Mouse (Mus musculus): Measurements from ENCODE around the gene Atl2.

Atl2 gene

GRCm38 (mm10) chr17:79895911-79896423 lies at the start of gene Atl2:
TSS of gene Atl2 (minus strand) at chr17:79896123.
- DNase-seq (ENCODE audit: low read depth, low spot score) = peak; percentile 92

GRCm38 (mm10) chr17:79944851-79945250 lies 48.9 kb upstream of the Atl2 start:
- no peak for DNase-seq (ENCODE audit: low read depth, low spot score)

DNA sequence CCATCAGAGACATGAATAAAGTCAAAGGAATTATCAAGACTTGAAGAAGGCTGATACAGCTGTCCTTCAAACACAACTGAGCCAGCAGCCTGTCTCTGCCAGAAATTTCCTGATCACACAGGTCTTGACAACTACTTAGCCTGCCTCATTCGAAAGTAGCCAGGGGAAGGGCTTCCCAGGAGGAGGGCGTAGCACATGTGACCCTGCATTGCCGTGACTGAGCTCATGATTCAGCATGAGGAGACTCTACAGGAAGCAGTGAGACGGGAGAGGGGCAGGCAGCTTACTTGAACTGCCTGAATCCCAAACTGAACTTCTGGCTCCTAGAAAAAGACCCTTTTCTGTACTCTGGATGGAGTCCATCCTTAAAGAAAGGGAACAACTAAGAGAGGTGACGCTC lies 46.5 kb upstream of the Atl2 start:
- DNase-seq (ENCODE audit: low read depth, low spot score) = no peak

DNA sequence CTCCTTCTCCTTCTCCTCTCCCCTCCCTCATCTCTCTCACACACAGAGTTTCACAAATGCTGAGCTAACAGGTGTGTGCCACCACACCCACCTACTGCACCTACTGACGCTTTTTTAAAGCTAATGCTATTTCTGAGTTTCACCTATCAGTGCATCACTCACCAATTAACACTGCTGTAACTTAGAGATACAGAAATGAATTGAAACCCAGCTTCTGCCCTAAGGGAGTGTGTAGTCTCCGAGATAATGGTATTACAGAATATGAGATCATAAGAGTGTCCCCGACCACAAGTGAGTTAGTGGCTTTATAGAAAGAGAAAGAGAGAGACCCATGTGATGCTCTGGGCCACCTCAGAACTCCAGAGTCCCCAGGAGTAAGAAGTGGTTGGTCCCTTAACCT lies 43.2 kb upstream of the Atl2 start:
- no peak for DNase-seq (ENCODE audit: low read depth, low spot score)

DNA sequence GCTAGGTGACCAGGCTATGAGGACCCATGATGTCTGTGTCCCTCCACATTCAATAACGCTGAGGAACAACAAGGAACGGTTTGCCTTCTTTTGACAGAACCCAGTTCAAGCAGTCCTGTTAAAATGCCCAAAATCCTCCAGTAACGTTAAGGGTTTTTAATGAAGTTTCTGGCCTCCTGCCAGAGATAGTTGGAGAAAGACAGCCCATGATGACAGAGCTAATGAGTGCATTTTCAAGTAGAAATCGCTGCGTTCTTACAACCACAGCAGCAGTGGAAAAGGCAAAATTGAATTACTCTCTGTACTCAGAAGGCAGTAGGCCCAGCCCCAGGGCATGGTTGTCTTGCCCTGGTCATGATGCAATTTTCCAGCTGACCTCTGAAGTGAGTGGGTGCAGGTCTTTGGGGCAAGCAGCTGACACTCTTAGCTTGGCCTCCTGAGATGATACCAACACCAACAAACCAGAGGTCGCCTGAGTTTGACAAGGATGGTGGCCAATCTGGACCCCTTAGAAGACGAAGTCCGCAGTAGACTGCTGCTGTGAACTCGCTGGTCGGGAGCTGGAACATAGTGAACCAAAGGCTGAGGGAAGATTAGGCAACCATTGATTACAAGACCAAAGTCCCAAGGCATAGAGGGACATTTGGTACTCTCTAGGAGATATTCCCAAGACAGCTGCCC lies 42.1 kb upstream of the Atl2 start:
- DNase-seq (ENCODE audit: low read depth, low spot score) = no peak

DNA sequence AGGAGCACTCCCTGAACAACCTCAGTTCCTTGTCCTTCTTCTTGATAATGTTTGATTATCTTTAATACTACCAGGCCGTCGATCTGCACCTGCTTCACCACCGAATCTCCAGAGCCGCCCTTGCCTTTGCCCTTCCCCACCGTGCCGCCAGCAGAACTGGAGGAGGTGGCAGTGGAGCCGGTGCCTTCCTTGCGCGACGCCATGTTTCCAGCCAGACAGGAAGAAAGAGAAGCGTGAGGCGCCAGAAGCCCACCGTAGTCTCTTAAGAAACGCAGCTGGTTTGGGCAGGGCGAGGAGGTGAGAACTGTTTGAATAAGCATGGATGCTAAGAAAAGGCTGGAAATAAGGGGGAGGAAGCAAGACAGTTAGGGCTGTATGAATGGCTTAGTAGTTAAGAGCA lies 38.4 kb upstream of the Atl2 start:
- no peak for DNase-seq (ENCODE audit: low read depth, low spot score)

DNA sequence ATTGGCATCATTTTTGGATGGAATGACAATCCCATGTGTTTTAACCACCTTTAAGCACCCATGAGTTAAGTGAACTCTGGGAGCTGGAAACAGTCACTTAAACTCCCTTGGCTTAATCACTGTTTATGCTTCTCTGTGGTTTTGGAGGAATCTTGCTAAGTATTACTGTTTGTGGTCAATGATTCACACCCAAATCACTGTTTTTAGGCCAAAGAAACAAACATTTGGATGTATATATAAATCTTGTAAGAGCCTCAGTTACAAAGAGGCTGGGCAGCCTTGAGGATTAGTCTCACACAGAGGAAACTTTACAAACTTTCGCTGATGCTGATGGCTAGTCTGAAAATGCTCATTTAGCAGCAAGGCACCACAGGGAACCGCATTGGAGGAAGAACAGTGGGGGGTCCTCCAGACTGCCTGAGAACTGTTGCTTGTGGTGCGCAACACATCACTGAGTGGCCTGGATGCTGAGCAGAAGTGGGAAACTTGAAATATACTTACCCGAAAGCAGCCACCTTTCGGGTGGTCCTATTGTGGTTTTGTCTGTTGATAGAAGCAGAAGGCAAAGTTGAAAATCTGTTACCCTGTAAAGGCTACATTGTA lies 36.9 kb upstream of the Atl2 start:
- DNase-seq (ENCODE audit: low read depth, low spot score) = no peak

DNA sequence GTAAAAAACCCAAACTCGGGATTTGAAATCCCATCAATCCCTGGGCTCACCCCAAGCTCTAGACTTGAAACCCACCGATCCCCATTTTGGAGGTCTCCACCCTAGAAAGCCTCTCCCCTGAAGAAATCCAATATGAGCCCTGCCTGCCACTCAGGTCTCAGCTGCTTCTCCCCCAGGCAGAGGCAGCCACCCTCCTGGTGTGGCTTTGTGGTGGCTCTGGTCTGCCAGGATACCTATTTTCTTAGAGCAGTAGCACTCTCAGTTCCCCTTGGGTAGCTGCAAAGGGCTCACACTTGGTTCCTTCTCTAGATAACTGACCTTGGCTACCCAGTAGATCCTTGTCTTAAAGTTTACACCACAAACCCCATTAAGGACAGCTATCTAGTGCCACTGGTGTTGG lies 31.2 kb upstream of the Atl2 start:
- DNase-seq (ENCODE audit: low read depth, low spot score) = no peak

GRCm38 (mm10) chr17:79926486-79926885 lies 30.6 kb upstream of the Atl2 start:
- DNase-seq (ENCODE audit: low read depth, low spot score) = no peak

GRCm38 (mm10) chr17:79925865-79926421 lies 30.0 kb upstream of the Atl2 start:
- peak; percentile 3 for DNase-seq (ENCODE audit: low read depth, low spot score)

DNA sequence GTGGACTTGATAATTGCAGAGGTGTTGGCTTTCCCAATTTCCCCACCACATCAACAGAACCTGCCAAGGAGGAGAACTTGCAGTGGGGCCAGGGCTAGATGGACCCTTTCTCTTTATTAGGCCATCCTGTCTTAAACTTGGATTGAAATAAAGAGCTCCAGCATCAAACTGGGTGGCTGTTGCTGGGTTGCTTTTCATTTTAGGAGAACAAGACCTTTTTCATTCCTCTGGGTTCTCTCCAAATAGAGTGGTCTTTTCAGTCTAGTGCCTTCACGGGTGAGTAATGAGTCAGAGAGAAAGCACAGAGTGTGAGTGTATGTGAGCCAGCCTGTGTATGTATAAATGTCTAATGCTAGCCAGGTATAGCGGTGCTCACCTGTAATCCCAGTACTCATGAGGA lies 24.4 kb upstream of the Atl2 start:
- DNase-seq (ENCODE audit: low read depth, low spot score) = no peak

DNA sequence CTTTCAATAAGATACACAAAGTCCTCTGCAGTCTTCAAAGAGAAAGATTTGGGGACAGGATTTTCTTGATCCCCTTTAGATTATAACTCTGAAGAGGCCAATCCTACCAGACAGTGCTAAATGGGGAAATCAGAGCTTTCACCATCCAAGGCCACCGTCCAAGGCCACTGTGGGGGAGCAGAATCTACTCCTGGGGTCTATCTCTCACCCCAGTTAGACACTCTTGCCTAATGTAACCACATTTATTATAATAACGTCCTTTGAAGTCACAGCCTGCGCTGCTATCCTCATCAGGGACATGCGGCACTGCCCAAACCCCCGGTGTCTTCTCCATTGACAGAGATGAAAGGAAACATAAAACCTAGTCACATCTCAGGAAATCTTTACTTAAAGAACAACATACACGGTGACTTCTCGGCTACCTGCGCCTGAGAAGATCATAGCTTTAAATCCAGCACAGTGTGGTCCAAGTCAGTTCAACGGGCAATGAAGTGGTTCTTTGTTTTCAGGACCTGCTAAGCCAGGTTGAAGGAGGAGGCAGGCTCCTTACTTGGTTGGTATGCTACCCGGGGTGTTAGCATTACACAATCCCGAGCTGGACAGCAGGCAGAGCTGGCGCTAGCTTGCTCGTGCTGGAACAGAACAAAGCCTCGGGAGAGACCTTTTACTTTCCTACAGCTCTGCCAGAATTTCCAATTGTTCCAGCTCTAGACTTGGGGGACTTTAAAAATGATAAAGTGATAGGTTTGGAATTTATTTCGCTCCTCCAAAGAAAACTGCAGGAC lies 23.8 kb upstream of the Atl2 start:
- no peak for DNase-seq (ENCODE audit: low read depth, low spot score)

- DNase-seq (ENCODE audit: low read depth, low spot score) = peak; percentile 54
Observed at GRCm38 (mm10) chr17:79918484-79919004, 22.6 kb upstream of the Atl2 start.

DNA sequence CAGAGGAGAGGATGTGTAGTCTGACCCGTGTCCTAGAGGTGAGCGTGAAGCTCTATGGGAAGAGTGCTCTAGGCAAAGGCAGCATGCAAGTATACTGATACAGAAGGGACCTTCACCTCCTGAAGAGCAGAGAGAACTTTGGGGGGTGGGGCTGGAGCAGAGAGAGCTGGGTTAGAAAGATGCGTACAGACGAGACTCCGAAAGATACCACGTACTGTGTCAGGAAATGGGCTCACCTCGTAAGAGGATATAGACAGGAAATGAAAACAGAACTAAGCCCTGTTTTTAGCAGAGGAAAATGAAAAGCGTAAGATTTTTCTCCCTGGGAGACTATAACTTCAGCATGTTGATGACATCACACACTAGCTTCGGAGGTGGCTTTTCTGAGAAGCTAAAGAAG lies 21.1 kb upstream of the Atl2 start:
- no peak for DNase-seq (ENCODE audit: low read depth, low spot score)

DNA sequence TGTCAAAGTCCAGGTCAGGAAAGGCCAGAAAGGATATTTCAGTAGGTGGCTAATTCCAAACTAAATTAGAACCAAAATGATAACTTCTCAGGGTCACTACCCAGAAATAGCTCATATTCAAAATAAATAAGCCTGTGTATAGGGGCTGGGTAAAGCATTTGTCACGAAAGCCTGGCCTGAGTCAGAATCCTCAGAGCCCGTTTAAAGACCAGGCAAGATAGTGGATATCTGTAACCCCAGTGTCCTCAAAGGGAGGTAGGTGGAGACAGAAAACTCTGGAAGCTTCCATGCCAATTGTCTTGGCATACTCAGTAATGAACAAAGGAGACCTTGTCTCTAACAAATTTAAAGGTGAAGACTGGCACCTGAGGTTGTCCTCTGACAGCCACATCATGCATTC lies 16.3 kb upstream of the Atl2 start:
- no peak for DNase-seq (ENCODE audit: low read depth, low spot score)

- DNase-seq (ENCODE audit: low read depth, low spot score) = no peak
Observed at GRCm38 (mm10) chr17:79911718-79912117, 15.8 kb upstream of the Atl2 start.

- DNase-seq (ENCODE audit: low read depth, low spot score) = no peak
Observed at GRCm38 (mm10) chr17:79909571-79909970, 13.6 kb upstream of the Atl2 start.

- DNase-seq (ENCODE audit: low read depth, low spot score) = no peak
Observed at GRCm38 (mm10) chr17:79907698-79908097, 11.8 kb upstream of the Atl2 start.

GRCm38 (mm10) chr17:79906791-79907494 lies 11.0 kb upstream of the Atl2 start:
- DNase-seq (ENCODE audit: low read depth, low spot score) = no peak

DNA sequence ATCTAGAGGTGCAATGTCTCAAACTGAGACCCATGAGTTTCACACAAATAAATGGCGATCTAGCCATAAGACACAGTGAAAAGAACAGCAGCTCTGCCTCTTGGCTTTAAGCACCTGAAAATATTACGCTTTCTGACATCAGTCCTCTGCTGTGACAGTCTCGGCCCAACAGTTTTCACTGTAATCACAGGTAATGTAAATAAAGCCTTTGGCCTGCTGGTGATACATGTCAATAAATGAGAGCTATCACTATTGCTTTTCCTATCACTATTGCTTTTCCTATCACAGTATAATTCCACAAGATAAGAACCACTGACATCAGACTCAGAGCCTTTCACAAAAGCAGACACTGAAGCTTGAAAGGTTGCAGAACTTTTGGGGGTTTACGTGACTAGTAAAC lies 8.7 kb upstream of the Atl2 start:
- no peak for DNase-seq (ENCODE audit: low read depth, low spot score)

- DNase-seq (ENCODE audit: low read depth, low spot score) = no peak
Observed at GRCm38 (mm10) chr17:79901207-79901606, 5.3 kb upstream of the Atl2 start.

All from c-Kit-negative CD71-positive TER-119-positive erythroid progenitor cells, embryonic 14.5 days (primary cell).